Mouse (Mus musculus) cortical plate, adult 2 months (tissue): ENCODE data around the gene Cenpu.

Experiments used
- CTCF ChIP-seq: fragments of 200-500 bp; IDR thresholded peaks from 2 replicates; pipeline ENCODE4 v1.5.1; 2011; ENCODE audit warnings: mild to moderate bottlenecking, control low read depth, low read length; ENCODE audit not compliant: insufficient read depth; ENCODE audit errors: extremely low read depth
- POLR2A ChIP-seq: fragments of 200-500 bp; IDR thresholded peaks from 2 replicates; pipeline ENCODE4 v1.6.1; 2011; ENCODE audit warnings: mild to moderate bottlenecking, low read length, control low read depth; ENCODE audit not compliant: insufficient read depth; ENCODE audit errors: extremely low read depth

GRCm38 (mm10) chr8:46566914-46567529 is 15.2 kb downstream of the Cenpu start:
- TF ChIP-seq POLR2A (no peak), CTCF (no peak)
